Mouse (Mus musculus) brain, adult 2 months (tissue): ENCODE data around the gene Wfdc17.

Experiments
- DNase-seq: peaks from one replicate; pipeline ENCODE4 v3.0.0; 2011; ENCODE audit warnings: low read depth, low spot score

Wfdc17 gene

DNA sequence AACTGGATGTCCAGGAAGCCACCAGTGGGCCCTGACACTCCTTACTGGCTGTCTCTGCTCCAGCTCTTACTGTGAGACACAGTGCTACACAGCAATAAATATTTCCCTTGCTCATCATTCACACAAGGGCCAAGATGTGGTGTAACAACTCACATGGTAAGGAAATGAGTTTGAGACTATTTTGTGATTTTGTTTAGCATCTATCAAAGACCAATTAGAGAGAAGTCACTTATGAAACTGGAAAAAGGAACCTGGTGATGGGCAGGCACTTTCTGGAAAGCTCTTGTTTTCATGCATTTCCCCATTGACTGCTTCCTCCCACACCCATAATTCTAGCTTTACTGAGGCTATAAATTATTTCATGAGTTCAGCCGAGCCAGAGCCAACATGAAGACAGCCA lies at the start of gene Wfdc17:
Wfdc17 (plus strand) TSS at position 287 of the 400 bp plus-strand sequence.
- DNase-seq: no peak

DNA sequence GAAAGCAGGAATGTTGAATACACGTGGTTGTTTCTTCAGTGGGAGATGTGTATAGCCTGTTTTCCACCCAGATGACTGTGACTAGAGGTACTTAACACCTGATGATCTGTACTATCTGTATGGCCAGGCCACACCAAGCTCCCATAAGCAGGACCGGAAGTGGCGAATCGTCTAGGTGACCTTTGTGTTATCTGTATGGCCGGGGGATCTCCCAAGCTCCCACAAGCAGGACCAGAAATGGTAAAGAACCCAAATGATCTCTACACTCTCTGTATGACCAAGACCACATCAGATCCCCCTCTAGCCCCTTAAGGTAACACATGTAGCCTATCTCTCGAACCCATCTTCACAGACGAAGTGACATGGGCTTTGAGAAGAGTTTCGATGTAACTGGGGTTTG lies 49.2 kb upstream of the Wfdc17 start:
- DNase-seq: no peak

GRCm38 (mm10) chr11:83657508-83657907 lies 46.3 kb upstream of the Wfdc17 start:
- peak; percentile 11 for DNase-seq

GRCm38 (mm10) chr11:83658797-83659196 lies 45.0 kb upstream of the Wfdc17 start:
- no peak for DNase-seq

DNA sequence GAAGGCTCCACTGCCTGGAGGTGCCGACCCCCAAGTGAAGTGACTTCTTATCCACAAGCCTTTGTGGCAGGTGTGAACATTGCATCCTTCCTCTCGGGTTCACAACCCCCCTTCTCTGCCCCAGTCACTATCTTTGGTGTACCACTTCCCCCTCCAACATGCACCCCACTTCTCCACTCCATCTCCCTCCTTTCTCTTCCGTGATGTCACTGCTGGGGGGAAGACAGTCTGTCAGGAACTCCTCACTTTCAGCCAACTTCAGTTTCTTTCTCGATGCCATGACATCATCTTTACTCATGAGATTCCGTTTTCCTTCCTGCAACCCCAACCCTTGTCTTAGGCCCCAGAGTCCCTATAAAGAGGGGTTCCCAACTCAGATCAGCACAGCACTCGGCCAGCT lies 41.6 kb upstream of the Wfdc17 start, which contains the start of gene Ccl4:
Ccl4 (plus strand) TSS at position 381 of the 400 bp plus-strand sequence.
- peak; percentile 19 for DNase-seq

DNA sequence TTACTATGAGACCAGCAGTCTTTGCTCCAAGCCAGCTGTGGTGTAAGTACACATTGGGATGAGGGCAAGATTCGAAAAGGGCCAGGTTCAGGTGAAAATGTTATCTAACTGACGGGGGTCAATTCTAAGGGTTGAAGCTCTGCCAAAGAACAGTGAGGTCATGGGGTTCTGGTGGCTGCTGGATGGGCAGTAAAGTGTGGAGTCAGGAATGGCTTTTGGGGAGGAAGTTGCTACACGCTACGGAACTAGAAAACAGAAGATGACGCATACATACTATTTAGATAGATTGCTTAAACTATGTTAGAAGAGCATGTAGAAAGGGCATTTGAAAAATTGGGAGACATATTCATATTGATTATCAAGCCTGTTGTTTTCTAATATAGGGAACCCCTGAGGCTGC lies 40.3 kb upstream of the Wfdc17 start:
- no peak for DNase-seq

DNA sequence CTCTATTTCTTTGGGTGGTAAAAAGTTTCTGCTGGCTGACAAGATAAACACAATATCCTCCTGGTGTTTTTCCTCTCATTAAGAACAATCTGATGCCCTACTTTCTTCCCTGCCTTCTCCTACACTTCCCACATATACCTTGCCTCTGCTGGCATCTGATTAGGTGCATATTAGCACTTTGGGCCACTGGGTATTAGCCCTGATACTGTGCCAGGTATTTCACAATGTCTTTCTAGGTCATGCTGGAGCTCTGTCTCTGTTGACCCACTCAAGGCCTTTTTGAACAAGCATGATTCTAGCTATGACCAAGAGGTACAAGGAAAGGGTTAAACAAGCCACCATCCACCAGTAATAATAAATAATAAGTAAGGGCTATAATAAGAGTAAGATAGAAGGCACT lies 32.0 kb upstream of the Wfdc17 start:
- peak; percentile 7 for DNase-seq

- DNase-seq: peak; percentile 8
These were observed 28.1 kb upstream of the Wfdc17 start for GRCm38 (mm10) chr11:83675665-83676064.

GRCm38 (mm10) chr11:83689918-83690317 lies 13.9 kb upstream of the Wfdc17 start:
- DNase-seq: no peak

DNA sequence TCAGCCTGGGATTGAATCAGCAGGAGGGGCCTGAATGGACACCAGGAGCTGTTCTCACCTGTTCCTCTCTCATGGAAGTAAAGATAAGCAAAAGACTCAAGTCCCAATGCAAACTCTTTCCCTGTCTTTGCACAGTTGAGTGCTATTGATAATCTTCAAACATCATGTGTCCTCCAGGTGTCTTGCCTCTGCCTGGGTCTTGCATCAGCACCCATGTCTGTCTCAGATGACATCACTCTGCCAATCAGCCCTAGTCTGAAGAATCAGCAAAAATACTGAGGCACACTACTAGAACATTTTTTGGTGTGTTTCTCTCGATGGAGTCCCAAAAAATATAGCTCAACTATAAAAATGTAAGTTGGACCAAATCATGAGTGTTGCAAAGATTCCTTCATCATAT lies 11.8 kb upstream of the Wfdc17 start:
- DNase-seq: no peak

DNA sequence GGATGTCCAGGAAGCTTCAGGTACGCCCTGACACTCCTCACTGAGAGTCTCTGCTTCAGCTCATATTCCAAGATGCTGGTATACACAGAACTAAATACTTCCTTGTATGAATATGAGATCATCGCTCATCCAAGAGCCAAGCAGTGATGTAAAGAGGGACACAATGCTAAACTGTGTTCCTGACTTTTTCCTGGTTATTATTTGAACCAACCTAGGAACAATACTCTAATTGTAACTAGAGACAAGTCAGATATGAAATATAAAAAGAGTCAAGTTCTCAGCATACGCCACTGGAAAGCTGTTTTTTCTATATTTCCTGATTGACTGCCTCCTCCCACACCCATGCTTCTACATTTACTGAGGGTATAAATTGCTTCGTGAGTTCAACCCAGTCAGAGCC lies 4.9 kb downstream of the Wfdc17 start, which contains the start of gene Wfdc18:
Wfdc18 (plus strand) TSS at position 301 of the 400 bp plus-strand sequence.
- peak; percentile 46 for DNase-seq

DNA sequence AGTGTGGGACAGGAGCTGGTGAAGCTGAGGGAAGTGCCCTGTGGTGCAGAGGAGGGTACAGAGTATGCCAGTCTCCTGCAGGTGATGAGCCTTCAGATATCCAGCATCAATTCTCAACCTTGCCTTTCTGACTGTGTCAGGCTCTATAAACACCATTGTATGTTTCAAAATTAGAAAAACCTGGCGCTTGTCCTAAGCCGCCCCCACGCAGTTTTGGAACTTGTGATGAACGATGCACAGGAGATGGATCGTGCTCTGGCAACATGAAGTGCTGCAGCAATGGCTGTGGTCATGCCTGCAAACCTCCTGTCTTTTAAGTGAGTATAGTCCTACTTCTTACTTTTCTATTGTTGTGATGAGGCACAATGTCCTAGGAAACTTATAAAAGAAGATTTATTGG lies 5.9 kb downstream of the Wfdc17 start:
- DNase-seq: peak; percentile 31

DNA sequence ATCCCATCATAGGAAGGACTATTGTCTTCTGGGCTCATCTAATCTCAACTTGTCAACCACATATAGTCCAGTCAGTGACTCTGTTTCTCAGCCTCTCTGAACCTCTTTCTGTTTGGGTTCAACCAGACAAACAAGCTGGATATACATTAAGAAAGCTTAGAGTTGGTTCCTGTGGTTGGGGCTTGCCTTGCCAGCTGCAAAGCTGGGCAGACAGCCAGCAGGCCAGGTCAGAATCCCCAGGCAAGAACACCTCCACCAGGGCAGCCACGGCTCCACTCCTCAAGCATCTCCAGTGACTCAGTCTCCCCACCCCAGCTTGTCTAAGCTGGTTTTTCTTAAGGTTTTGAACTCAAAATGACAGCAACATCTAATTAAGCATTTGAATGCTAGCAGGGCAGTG lies 8.9 kb downstream of the Wfdc17 start:
- no peak for DNase-seq

DNA sequence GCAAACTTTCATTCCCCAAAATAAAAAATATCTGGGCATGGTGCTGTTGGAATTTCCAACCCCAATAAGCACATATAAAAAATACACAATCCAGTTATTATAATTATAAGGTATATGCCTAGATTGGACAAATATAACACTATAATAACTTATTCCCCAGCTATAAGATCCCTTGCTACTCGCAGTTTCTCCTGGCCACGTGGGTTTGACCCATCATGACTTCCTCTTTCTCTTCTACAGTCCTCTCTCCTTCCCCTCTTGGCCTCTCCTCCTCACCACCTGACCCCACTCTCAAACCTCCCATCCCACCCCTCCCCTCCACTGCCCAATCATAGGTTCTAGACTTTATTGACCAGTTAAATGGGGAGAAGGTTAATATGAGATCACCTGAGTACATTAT lies 10.1 kb downstream of the Wfdc17 start:
- DNase-seq: no peak

- no peak for DNase-seq
These were observed 13.4 kb downstream of the Wfdc17 start for GRCm38 (mm10) chr11:83717042-83717665.

GRCm38 (mm10) chr11:83720766-83721165 lies 17.0 kb downstream of the Wfdc17 start:
- no peak for DNase-seq

DNA sequence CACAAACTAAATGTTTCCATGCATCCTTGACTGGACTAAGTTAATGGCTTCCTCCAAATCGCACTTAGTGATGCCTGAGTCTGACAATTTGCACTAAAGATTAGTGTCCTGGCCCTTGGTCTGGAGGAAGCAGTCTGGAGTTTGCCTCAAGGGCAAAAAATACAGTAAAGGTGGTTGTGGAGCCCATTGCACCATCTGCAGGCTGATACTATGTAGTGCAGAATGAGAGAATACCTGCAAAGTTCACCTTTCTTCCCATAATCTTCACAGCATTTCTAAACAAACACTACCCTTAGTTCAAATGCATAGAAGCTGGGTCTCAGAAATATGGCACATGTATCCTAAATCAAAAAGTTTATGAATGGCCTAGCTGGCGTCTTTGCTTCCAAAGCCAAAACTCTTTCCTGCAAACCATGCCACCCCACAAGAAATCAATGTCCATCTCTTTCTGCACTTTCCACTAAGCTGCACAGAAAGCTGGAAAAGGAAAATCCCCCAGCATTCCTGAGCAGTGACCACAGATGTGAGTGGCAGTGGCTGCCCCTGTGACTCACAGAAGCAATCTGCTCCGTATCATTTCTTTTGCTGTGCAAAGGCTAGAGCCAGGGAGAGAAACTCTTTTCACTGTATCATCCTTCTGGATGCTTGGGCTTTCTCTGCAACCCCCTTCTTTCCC lies 25.1 kb downstream of the Wfdc17 start:
- peak; percentile 27 for DNase-seq

GRCm38 (mm10) chr11:83731116-83731515 lies 27.3 kb downstream of the Wfdc17 start:
- DNase-seq: no peak

- DNase-seq: no peak
These were observed 29.4 kb downstream of the Wfdc17 start for GRCm38 (mm10) chr11:83733071-83733640.

GRCm38 (mm10) chr11:83734215-83734614 lies 30.4 kb downstream of the Wfdc17 start:
- DNase-seq: no peak

DNA sequence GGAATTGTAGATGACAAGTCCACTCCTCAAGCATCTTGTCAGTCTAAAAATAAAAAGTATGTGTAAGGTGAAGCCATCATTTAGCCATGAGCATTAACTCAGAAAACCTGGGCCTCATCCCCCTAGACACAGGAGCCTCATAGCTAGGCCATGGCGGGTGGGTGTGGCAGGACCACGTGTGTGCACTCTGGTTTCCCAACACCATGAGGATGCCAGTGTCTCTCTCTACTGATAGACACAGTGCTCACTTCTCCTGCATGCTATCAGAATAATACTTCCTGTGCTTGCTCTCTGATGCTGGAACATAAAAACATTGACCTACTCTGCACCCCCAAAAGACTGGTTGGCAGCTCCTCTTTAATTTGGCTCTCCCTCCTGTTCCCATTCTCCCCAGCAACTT lies 32.1 kb downstream of the Wfdc17 start:
- DNase-seq: no peak

- peak; percentile 10 for DNase-seq
These were observed 33.3 kb downstream of the Wfdc17 start for GRCm38 (mm10) chr11:83737109-83737558.

- DNase-seq: peak; percentile 82
These were observed 35.5 kb downstream of the Wfdc17 start for GRCm38 (mm10) chr11:83739241-83739640.
